Mouse (Mus musculus) neural tube, embryonic 14.5 days (tissue): Measurements from ENCODE around the gene Gskip. TPM values are rescaled to one million over a fixed set of nuclear protein-coding genes. Genes with fewer than 3 reads are reported as not detected.

Source experiments
- polyA plus RNA-seq: library from polyadenylated mRNA; unstranded; fragments of >200 nt; fragmentation: Nextera tagmentation; extraction: Ambion mirVana; gene quantifications from 2 replicates; pipeline ENCODE4 v1.2.1, GENCODE M21; 2014

Gene Gskip
- polyA plus RNA-seq, 1 experiment from 2014 or later = 34.3 TPM

Other genes with a start within 250 kb of the Gskip start
- gene D430019H16Rik, start 231.0 kb upstream of the Gskip start, polyA plus RNA-seq = 20.2 and 30.4 TPM in 2 replicates
- gene Bdkrb2, start 121.6 kb upstream of the Gskip start, polyA plus RNA-seq = 0.43 and 1.1 TPM in 2 replicates
- gene Bdkrb1, start 81.7 kb upstream of the Gskip start, polyA plus RNA-seq = 0.39 TPM in 1 of 2 replicates, not detected in the other
- 19.5 and 24.0 TPM in 2 replicates for gene Atg2b, start 382 bp downstream of the Gskip start, polyA plus RNA-seq
- 1.0 and 1.1 TPM in 2 replicates for gene Ak7, start 21.1 kb downstream of the Gskip start, polyA plus RNA-seq
- gene Papola, start 99.9 kb downstream of the Gskip start, polyA plus RNA-seq = 142 and 144 TPM in 2 replicates